Mouse (Mus musculus) bone marrow macrophage, adult 2 months (primary cell): ENCODE measurements around the gene Hspb2.

ENCODE experiments used
- CTCF ChIP-seq: IDR thresholded peaks from 2 replicates; pipeline ENCODE4 v1.5.1; 2012; ENCODE audit warnings: low read depth, mild to moderate bottlenecking, low read length, moderate library complexity
- POLR2A ChIP-seq: IDR thresholded peaks from 2 replicates; pipeline ENCODE4 v1.6.1; 2012; ENCODE audit warnings: mild to moderate bottlenecking, low read depth, low read length, borderline replicate concordance

DNA sequence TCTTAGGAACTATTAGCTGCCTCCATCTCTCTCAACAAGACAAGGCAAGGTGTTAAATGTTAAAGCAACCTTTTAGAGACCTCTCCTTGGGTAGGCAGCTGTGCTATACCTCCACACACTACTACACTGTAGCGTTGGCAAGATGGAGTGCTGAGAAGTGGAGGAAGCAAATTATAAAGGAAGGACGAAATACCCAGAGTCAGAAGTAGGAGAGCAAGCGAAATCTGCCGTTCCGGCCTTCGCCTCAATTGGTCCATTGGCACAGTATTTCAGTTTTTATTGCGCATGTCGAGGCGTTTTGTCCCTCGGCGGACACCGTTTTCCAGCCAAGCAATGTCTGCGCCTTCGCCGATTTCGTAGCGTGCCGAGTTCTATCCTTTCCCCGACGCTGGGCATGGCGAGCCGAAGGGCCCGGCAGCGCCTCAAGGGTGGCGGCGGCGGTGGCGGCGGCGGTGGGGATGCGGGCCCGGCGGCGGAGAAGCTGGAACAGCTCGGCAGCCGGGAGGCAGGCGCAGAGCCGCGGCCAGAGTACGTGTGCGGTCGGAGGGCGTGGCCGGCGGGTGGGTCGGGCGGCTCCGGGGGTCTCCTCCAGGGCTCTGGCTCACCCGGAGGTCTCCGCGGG is 22.9 kb upstream of the Hspb2 start, which contains the start of the genes Alg9 and 1110032A03Rik:
- TF ChIP-seq CTCF (no peak), POLR2A (no peak)
